Mouse (Mus musculus): ENCODE results near the gene Abcb1a. TPM values are rescaled to one million over a fixed set of nuclear protein-coding genes. Genes with fewer than 3 reads are reported as not detected.
"Not testable (repeated sequence)": the region's sequence is repeated elsewhere in the genome, so short reads cannot be mapped to it uniquely, and the experiment has no call there.

Abcb1a gene
- polyA plus RNA-seq, 1 experiment from 2014 or later, result 0.24 TPM

- WGBS, result 68% methylated on average over 10 of the region's 10 CpGs
- H3K27me3 ChIP-seq; H3K27ac ChIP-seq; H3K36me3 ChIP-seq; H3K4me1 ChIP-seq; H3K9ac ChIP-seq; H3K4me2 ChIP-seq; H3K9me3 ChIP-seq; H3K4me3 ChIP-seq; ATAC-seq (ENCODE audit: insufficient number of reproducible peaks, insufficient read depth, low FRiP score, low TSS enrichment, low read depth): not testable (repeated sequence)
Observed at GRCm38 (mm10) chr5:8733307-8733706, 73.4 kb downstream of the Abcb1a start.

- 72% methylated on average over 4 of the region's 4 CpGs for WGBS
Observed at GRCm38 (mm10) chr5:8736389-8736788, 76.5 kb downstream of the Abcb1a start.

GRCm38 (mm10) chr5:8737062-8737461 lies 77.2 kb downstream of the Abcb1a start:
- H3K4me3 ChIP-seq, result no peak overlapping the region
- no peaks in the 10 kb centered on the region for H3K4me1 ChIP-seq
- no peak for ATAC-seq (ENCODE audit: insufficient number of reproducible peaks, insufficient read depth, low FRiP score, low TSS enrichment, low read depth)
- no peaks in the 10 kb centered on the region for H3K36me3 ChIP-seq
- no peaks in the 10 kb centered on the region for H3K9me3 ChIP-seq
- no peak overlapping the region for H3K4me2 ChIP-seq
- 90% methylated on average over 4 of the region's 4 CpGs for WGBS
- no peak overlapping the region for H3K27ac ChIP-seq
- no peak overlapping the region for H3K9ac ChIP-seq
- H3K27me3 ChIP-seq, result no peaks in the 10 kb centered on the region

More at GRCm38 (mm10) chr5:8736389-8736788, 76.5 kb downstream of the Abcb1a start:
- Histone ChIP-seq H3K27me3 (no peaks in the 10 kb centered on the region), H3K4me3 (no peak overlapping the region), H3K9me3 (no peaks in the 10 kb centered on the region), H3K9ac (no peak overlapping the region), H3K4me1 (no peaks in the 10 kb centered on the region), H3K27ac (no peak overlapping the region), H3K4me2 (no peak overlapping the region), H3K36me3 (no peaks in the 10 kb centered on the region)
- ATAC-seq (ENCODE audit: insufficient number of reproducible peaks, insufficient read depth, low FRiP score, low TSS enrichment, low read depth), result no peak

- 94% methylated on average over 13 of the region's 13 CpGs for WGBS
- not testable (repeated sequence) for H3K36me3 ChIP-seq; H3K9me3 ChIP-seq; H3K4me1 ChIP-seq; H3K9ac ChIP-seq; H3K27ac ChIP-seq; H3K4me2 ChIP-seq; H3K4me3 ChIP-seq; H3K27me3 ChIP-seq; ATAC-seq (ENCODE audit: insufficient number of reproducible peaks, insufficient read depth, low FRiP score, low TSS enrichment, low read depth)
Observed at GRCm38 (mm10) chr5:8747244-8747643, 87.4 kb downstream of the Abcb1a start.

- Histone ChIP-seq H3K9ac (no peak overlapping the region), H3K4me1 (no peaks in the 10 kb centered on the region), H3K4me3 (no peak overlapping the region), H3K27me3 (no peaks in the 10 kb centered on the region), H3K36me3 (no peaks in the 10 kb centered on the region), H3K9me3 (no peaks in the 10 kb centered on the region), H3K4me2 (no peak overlapping the region), H3K27ac (no peak overlapping the region)
- 73% methylated on average over 3 of the region's 3 CpGs for WGBS
- ATAC-seq (ENCODE audit: insufficient number of reproducible peaks, insufficient read depth, low FRiP score, low TSS enrichment, low read depth), result no peak
Observed at GRCm38 (mm10) chr5:8772866-8773265, 113.0 kb downstream of the Abcb1a start.

- H3K36me3 ChIP-seq, result no peaks in the 10 kb centered on the region
- no peak for ATAC-seq (ENCODE audit: insufficient number of reproducible peaks, insufficient read depth, low FRiP score, low TSS enrichment, low read depth)
- H3K27me3 ChIP-seq, result no peaks in the 10 kb centered on the region
- H3K27ac ChIP-seq, result no peak overlapping the region
- no peaks in the 10 kb centered on the region for H3K9me3 ChIP-seq
- H3K4me1 ChIP-seq, result no peaks in the 10 kb centered on the region
- no peak overlapping the region for H3K9ac ChIP-seq
- 79% methylated on average over 2 of the region's 2 CpGs for WGBS
- H3K4me3 ChIP-seq, result no peak overlapping the region
- H3K4me2 ChIP-seq, result no peak overlapping the region
Observed at GRCm38 (mm10) chr5:8778311-8778710, 118.4 kb downstream of the Abcb1a start.

GRCm38 (mm10) chr5:8778751-8779150 lies 118.9 kb downstream of the Abcb1a start:
- Histone ChIP-seq H3K27ac (no peak overlapping the region), H3K4me1 (no peaks in the 10 kb centered on the region), H3K4me2 (no peak overlapping the region), H3K36me3 (no peaks in the 10 kb centered on the region), H3K27me3 (no peaks in the 10 kb centered on the region), H3K4me3 (no peak overlapping the region), H3K9ac (no peak overlapping the region), H3K9me3 (no peaks in the 10 kb centered on the region)
- 90% methylated on average over 2 of the region's 2 CpGs for WGBS
- ATAC-seq (ENCODE audit: insufficient number of reproducible peaks, insufficient read depth, low FRiP score, low TSS enrichment, low read depth), result no peak

- no peak overlapping the region for H3K4me2 ChIP-seq
Observed at GRCm38 (mm10) chr5:8792281-8792680, 132.4 kb downstream of the Abcb1a start.

More at GRCm38 (mm10) chr5:8792281-8792680, 132.4 kb downstream of the Abcb1a start:
- Histone ChIP-seq H3K27ac (no peak overlapping the region), H3K4me1 (no peaks in the 10 kb centered on the region), H3K4me3 (no peak overlapping the region), H3K9ac (no peak overlapping the region), H3K9me3 (no peaks in the 10 kb centered on the region), H3K36me3 (no peaks in the 10 kb centered on the region), H3K27me3 (peaks cover 4% of the 10 kb centered on the region; the same call in 1 of the 2 replicates)
- ATAC-seq (ENCODE audit: insufficient number of reproducible peaks, insufficient read depth, low FRiP score, low TSS enrichment, low read depth), result no peak
- WGBS, result 78% methylated on average over 4 of the region's 4 CpGs

Other genes with a start within 250 kb of the Abcb1a start
- gene Dbf4, start 237.4 kb upstream of the Abcb1a start, polyA plus RNA-seq (2015; fragmentation: Nextera tagmentation; extraction: Ambion mirVana), result 43.0 and 43.4 TPM in 2 replicates
- gene Slc25a40, start 237.2 kb upstream of the Abcb1a start, polyA plus RNA-seq (2015; fragmentation: Nextera tagmentation; extraction: Ambion mirVana), result 13.7 and 14.2 TPM in 2 replicates
- gene Rundc3b, start 37.1 kb upstream of the Abcb1a start, polyA plus RNA-seq (2015; fragmentation: Nextera tagmentation; extraction: Ambion mirVana), result 5.4 and 6.0 TPM in 2 replicates
- gene Abcb1b, start 138.1 kb downstream of the Abcb1a start, polyA plus RNA-seq (2015; fragmentation: Nextera tagmentation; extraction: Ambion mirVana), result 1.4 and 1.7 TPM in 2 replicates
- 0.20 and 1.2 TPM in 2 replicates for gene Abcb4, start 233.6 kb downstream of the Abcb1a start, polyA plus RNA-seq (2015; fragmentation: Nextera tagmentation; extraction: Ambion mirVana)